Mouse (Mus musculus): ENCODE results near the gene Vmn1r5.

- no peak for TF ChIP-seq CTCF (IDR thresholded peaks at IDR 0.05; ENCODE audit: low read depth)
- TF ChIP-seq EP300 (IDR thresholded peaks at IDR 0.05; ENCODE audit: low read depth): no peak
Measured at GRCm38 (mm10) chr6:56996943-56997342, 26.9 kb downstream of the Vmn1r5 start, which contains the start of gene Vmn1r6.

Data from heart, postnatal 0 days (tissue).